Mouse (Mus musculus): ENCODE measurements around the gene Stard5. TPM values are rescaled to one million over a fixed set of nuclear protein-coding genes. Genes with fewer than 3 reads are reported as not detected.
A peak's percentile ranks its signal among the peaks of the same experiment; 100 is the strongest.

The Stard5 gene
- polyA plus RNA-seq, 1 experiment from 2014 or later: 11.2 TPM

- Histone ChIP-seq H3K9me3 (ENCODE audit: control insufficient read depth, low read length) (no peaks in the 10 kb centered on the region), H3K9ac (ENCODE audit: low read length) (no peak overlapping the region), H3K27me3 (ENCODE audit: control insufficient read depth, insufficient read depth, low read length) (no peaks in the 10 kb centered on the region), H3K4me2 (ENCODE audit: low read depth, low read length, severe bottlenecking) (no peak overlapping the region), H3K27ac (ENCODE audit: low read depth, low read length) (no peak overlapping the region; the same call in 1 of the 2 replicates), H3K4me1 (replicated peaks; ENCODE audit: control insufficient read depth, insufficient read depth, low read length) (no peaks in the 10 kb centered on the region), H3K4me3 (ENCODE audit: low read depth, low read length) (no peak overlapping the region), H3K36me3 (ENCODE audit: control insufficient read depth, insufficient read depth, low read length) (no peaks in the 10 kb centered on the region)
- DNase-seq (ENCODE audit: low spot score) (no peak), ATAC-seq (replicated peaks; ENCODE audit: low FRiP score) (no peak)
- WGBS: 82% methylated on average over 6 of the region's 6 CpGs
Measured at GRCm38 (mm10) chr7:83662711-83663375, 31.1 kb downstream of the Stard5 start.

GRCm38 (mm10) chr7:83666087-83666595 is 34.4 kb downstream of the Stard5 start:
- 92% methylated on average over 4 of the region's 4 CpGs for WGBS
- no peak overlapping the region for H3K27ac ChIP-seq (ENCODE audit: low read depth, low read length)
- H3K27me3 ChIP-seq (ENCODE audit: control insufficient read depth, insufficient read depth, low read length): no peaks in the 10 kb centered on the region
- DNase-seq (ENCODE audit: low spot score) (no peak), ATAC-seq (replicated peaks; ENCODE audit: low FRiP score) (no peak)
- H3K4me1 ChIP-seq (replicated peaks; ENCODE audit: control insufficient read depth, insufficient read depth, low read length): no peaks in the 10 kb centered on the region
- H3K9ac ChIP-seq (ENCODE audit: low read length): no peak overlapping the region
- H3K4me2 ChIP-seq (ENCODE audit: low read depth, low read length, severe bottlenecking): no peak overlapping the region
- no peaks in the 10 kb centered on the region for H3K9me3 ChIP-seq (ENCODE audit: control insufficient read depth, low read length)
- no peaks in the 10 kb centered on the region for H3K36me3 ChIP-seq (ENCODE audit: control insufficient read depth, insufficient read depth, low read length)
- no peak overlapping the region for H3K4me3 ChIP-seq (ENCODE audit: low read depth, low read length)

DNA sequence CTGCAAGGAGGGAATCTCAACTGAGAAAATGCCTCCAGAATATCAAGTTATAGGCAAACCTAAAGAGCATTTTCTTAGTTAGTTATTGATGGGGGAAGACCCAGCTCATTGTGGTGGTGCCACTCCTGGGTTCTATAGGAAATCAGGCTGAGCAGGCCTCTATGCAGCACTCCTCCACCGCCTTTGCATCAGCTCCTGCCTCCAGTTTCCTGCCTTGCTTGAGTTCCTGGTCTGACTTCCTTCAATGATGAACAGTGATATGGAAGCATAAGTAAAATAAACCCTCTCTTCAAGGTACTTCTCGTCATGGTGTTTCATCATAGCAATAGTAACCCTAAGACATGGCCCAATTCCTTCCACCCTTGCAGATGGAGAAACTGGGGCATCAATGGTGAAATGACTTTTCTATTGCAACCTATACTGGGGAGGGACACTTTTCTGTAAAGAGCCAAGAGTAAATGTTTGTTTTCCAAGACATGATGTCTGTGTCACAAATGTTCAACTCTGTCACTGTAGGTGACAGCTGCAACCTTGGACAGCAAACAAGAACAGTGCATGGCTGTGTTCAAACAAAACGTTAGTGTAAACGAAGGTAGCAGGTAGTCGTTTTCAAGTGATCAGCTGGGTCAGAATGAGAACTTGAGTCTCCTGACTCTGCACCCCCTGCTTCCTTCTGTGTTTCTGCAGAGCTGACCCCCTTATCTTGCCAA is 36.3 kb downstream of the Stard5 start:
- Histone ChIP-seq H3K4me1 (replicated peaks; ENCODE audit: control insufficient read depth, insufficient read depth, low read length) (no peaks in the 10 kb centered on the region), H3K4me3 (ENCODE audit: low read depth, low read length) (no peak overlapping the region), H3K27ac (ENCODE audit: low read depth, low read length) (no peak overlapping the region), H3K27me3 (ENCODE audit: control insufficient read depth, insufficient read depth, low read length) (no peaks in the 10 kb centered on the region), H3K36me3 (ENCODE audit: control insufficient read depth, insufficient read depth, low read length) (no peaks in the 10 kb centered on the region), H3K4me2 (ENCODE audit: low read depth, low read length, severe bottlenecking) (no peak overlapping the region), H3K9me3 (ENCODE audit: control insufficient read depth, low read length) (no peaks in the 10 kb centered on the region), H3K9ac (ENCODE audit: low read length) (no peak overlapping the region)
- DNase-seq (ENCODE audit: low spot score) (no peak), ATAC-seq (replicated peaks; ENCODE audit: low FRiP score) (no peak)
- 87% methylated on average over 5 of the region's 5 CpGs for WGBS

GRCm38 (mm10) chr7:83668724-83669123 is 37.0 kb downstream of the Stard5 start:
- no peaks in the 10 kb centered on the region for H3K4me1 ChIP-seq (replicated peaks; ENCODE audit: control insufficient read depth, insufficient read depth, low read length)
- H3K9ac ChIP-seq (ENCODE audit: low read length): no peak overlapping the region
- ATAC-seq (replicated peaks; ENCODE audit: low FRiP score) (no peak), DNase-seq (ENCODE audit: low spot score) (peak; percentile 61)
- no peaks in the 10 kb centered on the region for H3K36me3 ChIP-seq (ENCODE audit: control insufficient read depth, insufficient read depth, low read length)
- no peaks in the 10 kb centered on the region for H3K9me3 ChIP-seq (ENCODE audit: control insufficient read depth, low read length)
- no peak overlapping the region for H3K27ac ChIP-seq (ENCODE audit: low read depth, low read length)
- 28% methylated on average over 1 of the region's 1 CpGs for WGBS
- no peak overlapping the region for H3K4me2 ChIP-seq (ENCODE audit: low read depth, low read length, severe bottlenecking)
- H3K4me3 ChIP-seq (ENCODE audit: low read depth, low read length): no peak overlapping the region
- H3K27me3 ChIP-seq (ENCODE audit: control insufficient read depth, insufficient read depth, low read length): no peaks in the 10 kb centered on the region

- Histone ChIP-seq H3K9me3 (ENCODE audit: control insufficient read depth, low read length) (no peaks in the 10 kb centered on the region), H3K27me3 (ENCODE audit: control insufficient read depth, insufficient read depth, low read length) (no peaks in the 10 kb centered on the region), H3K4me3 (ENCODE audit: low read depth, low read length) (no peak overlapping the region), H3K27ac (ENCODE audit: low read depth, low read length) (no peak overlapping the region), H3K4me1 (replicated peaks; ENCODE audit: control insufficient read depth, insufficient read depth, low read length) (no peaks in the 10 kb centered on the region), H3K9ac (ENCODE audit: low read length) (no peak overlapping the region), H3K4me2 (ENCODE audit: low read depth, low read length, severe bottlenecking) (no peak overlapping the region), H3K36me3 (ENCODE audit: control insufficient read depth, insufficient read depth, low read length) (no peaks in the 10 kb centered on the region)
- WGBS: 86% methylated on average over 6 of the region's 6 CpGs
- no peak for DNase-seq (ENCODE audit: low spot score)
- ATAC-seq (replicated peaks; ENCODE audit: low FRiP score): no peak
Measured at GRCm38 (mm10) chr7:83671573-83671972, 39.8 kb downstream of the Stard5 start.

GRCm38 (mm10) chr7:83675545-83676254 is 43.9 kb downstream of the Stard5 start:
- ATAC-seq (replicated peaks; ENCODE audit: low FRiP score) (no peak), DNase-seq (ENCODE audit: low spot score) (no peak)
- WGBS: 36% methylated on average over 5 of the region's 5 CpGs

DNA sequence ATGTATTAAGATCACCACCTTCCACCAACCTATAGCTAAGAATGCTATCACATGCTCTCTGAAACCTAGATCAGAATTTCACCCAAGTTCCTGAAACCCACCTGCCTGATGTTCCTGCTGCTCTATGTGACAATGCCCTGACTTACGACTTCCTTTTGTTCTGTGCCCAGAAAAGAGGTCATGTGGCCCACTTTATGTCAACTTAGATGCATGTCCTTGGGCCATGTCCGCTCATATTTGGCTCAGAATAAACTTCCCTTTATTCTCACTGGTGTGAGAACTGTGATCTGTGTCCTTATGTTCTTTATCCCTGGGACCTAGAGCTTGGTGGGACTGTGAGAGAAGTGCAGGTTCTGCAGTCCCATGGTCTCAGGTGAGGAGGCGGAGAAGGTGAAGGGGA is 45.5 kb downstream of the Stard5 start:
- 83% methylated on average over 3 of the region's 3 CpGs for WGBS
- H3K9ac ChIP-seq (ENCODE audit: low read length): no peak overlapping the region
- DNase-seq (ENCODE audit: low spot score) (no peak), ATAC-seq (replicated peaks; ENCODE audit: low FRiP score) (no peak)
- H3K36me3 ChIP-seq (ENCODE audit: control insufficient read depth, insufficient read depth, low read length): no peaks in the 10 kb centered on the region
- no peaks in the 10 kb centered on the region for H3K9me3 ChIP-seq (ENCODE audit: control insufficient read depth, low read length)
- no peaks in the 10 kb centered on the region for H3K4me1 ChIP-seq (replicated peaks; ENCODE audit: control insufficient read depth, insufficient read depth, low read length)
- H3K4me3 ChIP-seq (ENCODE audit: low read depth, low read length): no peak overlapping the region
- H3K4me2 ChIP-seq (ENCODE audit: low read depth, low read length, severe bottlenecking): no peak overlapping the region
- no peaks in the 10 kb centered on the region for H3K27me3 ChIP-seq (ENCODE audit: control insufficient read depth, insufficient read depth, low read length)
- no peak overlapping the region for H3K27ac ChIP-seq (ENCODE audit: low read depth, low read length)

More at GRCm38 (mm10) chr7:83675545-83676254, 43.9 kb downstream of the Stard5 start:
- no peak overlapping the region for H3K4me3 ChIP-seq (ENCODE audit: low read depth, low read length)
- H3K27me3 ChIP-seq (ENCODE audit: control insufficient read depth, insufficient read depth, low read length): no peaks in the 10 kb centered on the region
- no peaks in the 10 kb centered on the region for H3K4me1 ChIP-seq (replicated peaks; ENCODE audit: control insufficient read depth, insufficient read depth, low read length)
- no peak overlapping the region for H3K9ac ChIP-seq (ENCODE audit: low read length)
- no peak overlapping the region for H3K4me2 ChIP-seq (ENCODE audit: low read depth, low read length, severe bottlenecking)
- H3K9me3 ChIP-seq (ENCODE audit: control insufficient read depth, low read length): no peaks in the 10 kb centered on the region
- H3K27ac ChIP-seq (ENCODE audit: low read depth, low read length): no peak overlapping the region
- no peaks in the 10 kb centered on the region for H3K36me3 ChIP-seq (ENCODE audit: control insufficient read depth, insufficient read depth, low read length)

DNA sequence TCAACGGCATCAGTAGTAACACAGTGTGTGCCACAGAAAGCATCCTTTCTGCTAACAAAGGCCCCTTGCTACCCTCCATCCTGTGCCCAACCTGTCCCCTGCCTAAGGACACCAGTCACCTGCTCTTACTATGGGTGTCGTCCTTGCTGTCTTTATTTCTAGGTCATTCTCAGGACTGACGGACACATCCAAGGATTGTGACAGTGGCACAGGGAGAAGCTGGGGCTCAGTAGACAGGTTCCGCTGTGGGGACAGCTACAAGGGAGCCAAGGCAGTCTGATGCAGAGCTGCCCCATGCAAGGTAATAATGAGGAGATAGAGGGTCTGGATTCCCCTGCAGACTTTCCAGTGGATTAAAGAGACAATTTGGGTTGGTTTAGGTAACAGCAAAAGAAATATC is 46.7 kb downstream of the Stard5 start:
- H3K9me3 ChIP-seq (ENCODE audit: control insufficient read depth, low read length): no peaks in the 10 kb centered on the region
- no peak overlapping the region for H3K27ac ChIP-seq (ENCODE audit: low read depth, low read length)
- no peaks in the 10 kb centered on the region for H3K4me1 ChIP-seq (replicated peaks; ENCODE audit: control insufficient read depth, insufficient read depth, low read length)
- DNase-seq (ENCODE audit: low spot score) (no peak), ATAC-seq (replicated peaks; ENCODE audit: low FRiP score) (no peak)
- no peak overlapping the region for H3K4me3 ChIP-seq (ENCODE audit: low read depth, low read length)
- no peak overlapping the region for H3K4me2 ChIP-seq (ENCODE audit: low read depth, low read length, severe bottlenecking)
- H3K9ac ChIP-seq (ENCODE audit: low read length): no peak overlapping the region
- 94% methylated on average over 4 of the region's 4 CpGs for WGBS
- H3K36me3 ChIP-seq (ENCODE audit: control insufficient read depth, insufficient read depth, low read length): no peaks in the 10 kb centered on the region
- no peaks in the 10 kb centered on the region for H3K27me3 ChIP-seq (ENCODE audit: control insufficient read depth, insufficient read depth, low read length)

All from forebrain, embryonic 11.5 days (tissue).